Mouse (Mus musculus) hindlimb bud, embryonic 11.5 days (tissue): ENCODE measurements around the gene Ucn3.

Experiments
- DNase-seq: peaks from one replicate; pipeline ENCODE4 v3.0.0-alpha.2; 2012; ENCODE audit warnings: low read depth, low spot score; ENCODE audit errors: extremely low spot score

Ucn3 gene

GRCm38 (mm10) chr13:3893126-3893734, 51.9 kb downstream of the Ucn3 start:
- DNase-seq = peak; percentile 62

- no peak for DNase-seq
These were observed 52.5 kb downstream of the Ucn3 start for GRCm38 (mm10) chr13:3892601-3893000.

GRCm38 (mm10) chr13:3891479-3892087, 53.6 kb downstream of the Ucn3 start:
- DNase-seq = no peak
